Mouse (Mus musculus): ENCODE measurements around the gene Sergef. TPM values are rescaled to one million over a fixed set of nuclear protein-coding genes. Genes with fewer than 3 reads are reported as not detected.

Gene Sergef
- polyA plus RNA-seq, 1 experiment from 2014 or later: 18.5 TPM

GRCm38 (mm10) chr7:46403616-46404485 lies 235.8 kb downstream of the Sergef start:
- H3K36me3 ChIP-seq: no peaks in the 10 kb centered on the region
- H3K4me1 ChIP-seq: peaks cover 5% of the 10 kb centered on the region; the same call in 1 of the 2 replicates
- no peak overlapping the region for H3K9ac ChIP-seq (replicated peaks)
- no peak overlapping the region for H3K4me3 ChIP-seq
- H3K4me2 ChIP-seq (replicated peaks): no peak overlapping the region
- 82% methylated on average over 15 of the region's 15 CpGs for WGBS
- H3K9me3 ChIP-seq: no peaks in the 10 kb centered on the region
- ATAC-seq (ENCODE audit: low FRiP score, low read depth): no peak
- H3K27me3 ChIP-seq: peaks cover 16% of the 10 kb centered on the region
- no peak overlapping the region for H3K27ac ChIP-seq (replicated peaks)

- Histone ChIP-seq H3K27ac (replicated peaks) (no peak overlapping the region), H3K4me3 (no peak overlapping the region), H3K9me3 (no peaks in the 10 kb centered on the region), H3K9ac (replicated peaks) (no peak overlapping the region), H3K4me1 (peaks cover 21% of the 10 kb centered on the region), H3K4me2 (replicated peaks) (no peak overlapping the region), H3K36me3 (no peaks in the 10 kb centered on the region), H3K27me3 (peaks cover 38% of the 10 kb centered on the region)
- no peak for ATAC-seq (ENCODE audit: low FRiP score, low read depth)
- WGBS: 82% methylated on average over 3 of the region's 3 CpGs
Observed at GRCm38 (mm10) chr7:46401371-46402180, 238.0 kb downstream of the Sergef start.

GRCm38 (mm10) chr7:46400346-46400745 lies 239.3 kb downstream of the Sergef start:
- H3K4me2 ChIP-seq (replicated peaks): peak overlapping the region; percentile 90
- H3K9me3 ChIP-seq: no peaks in the 10 kb centered on the region
- peak overlapping the region; percentile 15; the same call in 1 of the 2 replicates for H3K4me3 ChIP-seq
- H3K27ac ChIP-seq (replicated peaks): no peak overlapping the region
- no peaks in the 10 kb centered on the region for H3K36me3 ChIP-seq
- H3K27me3 ChIP-seq: peaks cover 51% of the 10 kb centered on the region
- WGBS: 49% methylated on average over 8 of the region's 8 CpGs
- ATAC-seq (ENCODE audit: low FRiP score, low read depth): no peak
- no peak overlapping the region for H3K9ac ChIP-seq (replicated peaks)
- H3K4me1 ChIP-seq: peaks cover 26% of the 10 kb centered on the region

GRCm38 (mm10) chr7:46399676-46400075 lies 239.9 kb downstream of the Sergef start:
- ATAC-seq (ENCODE audit: low FRiP score, low read depth): no peak
- H3K27ac ChIP-seq (replicated peaks): no peak overlapping the region
- peaks cover 26% of the 10 kb centered on the region for H3K4me1 ChIP-seq
- H3K4me3 ChIP-seq: 0 out of 2 replicates have a peak overlapping the region, but pooled peaks have one; percentile 15
- H3K27me3 ChIP-seq: peaks cover 57% of the 10 kb centered on the region
- H3K9me3 ChIP-seq: no peaks in the 10 kb centered on the region
- WGBS: 80% methylated on average over 1 of the region's 1 CpGs
- no peaks in the 10 kb centered on the region for H3K36me3 ChIP-seq
- H3K4me2 ChIP-seq (replicated peaks): peak overlapping the region; percentile 90; the same call in 1 of the 2 replicates
- no peak overlapping the region for H3K9ac ChIP-seq (replicated peaks)

- H3K4me2 ChIP-seq (replicated peaks): peak overlapping the region; percentile 90
- peaks cover 68% of the 10 kb centered on the region for H3K27me3 ChIP-seq
- no peak overlapping the region for H3K27ac ChIP-seq (replicated peaks)
- H3K36me3 ChIP-seq: no peaks in the 10 kb centered on the region
- H3K4me3 ChIP-seq: peak overlapping the region; percentile 76
- no peak for ATAC-seq (ENCODE audit: low FRiP score, low read depth)
- peaks cover 26% of the 10 kb centered on the region for H3K4me1 ChIP-seq
- H3K9me3 ChIP-seq: no peaks in the 10 kb centered on the region
- no peak overlapping the region for H3K9ac ChIP-seq (replicated peaks)
- WGBS: 63% methylated on average over 4 of the region's 4 CpGs
Observed at GRCm38 (mm10) chr7:46398612-46399011, 241.0 kb downstream of the Sergef start.

- Histone ChIP-seq H3K9me3 (no peaks in the 10 kb centered on the region), H3K4me1 (peaks cover 26% of the 10 kb centered on the region), H3K36me3 (no peaks in the 10 kb centered on the region), H3K4me3 (peak overlapping the region; percentile 76), H3K27me3 (peaks cover 72% of the 10 kb centered on the region), H3K9ac (replicated peaks) (peak overlapping the region; percentile 80; the same call in 1 of the 2 replicates), H3K4me2 (replicated peaks) (peak overlapping the region; percentile 90), H3K27ac (replicated peaks) (no peak overlapping the region)
- WGBS: 9% methylated on average over 70 of the region's 70 CpGs
- no peak for ATAC-seq (ENCODE audit: low FRiP score, low read depth)
Observed at GRCm38 (mm10) chr7:46397732-46398333, 241.8 kb downstream of the Sergef start.

GRCm38 (mm10) chr7:46396928-46397731 lies 242.5 kb downstream of the Sergef start:
- peak overlapping the region; percentile 90 for H3K4me2 ChIP-seq (replicated peaks)
- no peaks in the 10 kb centered on the region for H3K36me3 ChIP-seq
- H3K9me3 ChIP-seq: no peaks in the 10 kb centered on the region
- peak; percentile 41 for ATAC-seq (ENCODE audit: low FRiP score, low read depth)
- H3K4me3 ChIP-seq: peak overlapping the region; percentile 76
- peaks cover 75% of the 10 kb centered on the region for H3K27me3 ChIP-seq
- peak overlapping the region; percentile 80 for H3K9ac ChIP-seq (replicated peaks)
- peaks cover 26% of the 10 kb centered on the region for H3K4me1 ChIP-seq
- WGBS: 1% methylated on average over 44 of the region's 64 CpGs
- peak overlapping the region; percentile 80 for H3K27ac ChIP-seq (replicated peaks)

GRCm38 (mm10) chr7:46396231-46396927 lies 243.2 kb downstream of the Sergef start, which contains the start of gene Kcnc1:
Kcnc1 (plus strand) TSS chr7:46396497.
- ATAC-seq (ENCODE audit: low FRiP score, low read depth): peak; percentile 76
- peaks cover 83% of the 10 kb centered on the region for H3K27me3 ChIP-seq
- peak within 1 kb of the TSS; percentile 80 for H3K27ac ChIP-seq (replicated peaks)

GRCm38 (mm10) chr7:46395571-46395970 lies 244.0 kb downstream of the Sergef start:
- peaks cover 89% of the 10 kb centered on the region for H3K27me3 ChIP-seq

More at GRCm38 (mm10) chr7:46396231-46396927, 243.2 kb downstream of the Sergef start, which contains the start of gene Kcnc1:
- Histone ChIP-seq H3K9me3 (no peaks in the 10 kb centered on the region), H3K4me1 (peaks cover 26% of the 10 kb centered on the region), H3K36me3 (no peaks in the 10 kb centered on the region), H3K4me2 (replicated peaks) (peak within 1 kb of the TSS; percentile 90), H3K4me3 (peak within 1 kb of the TSS; percentile 76), H3K9ac (replicated peaks) (peak within 1 kb of the TSS; percentile 80)
- under 1% methylated on average over 35 of the region's 93 CpGs for WGBS

GRCm38 (mm10) chr7:46394933-46395332 lies 244.7 kb downstream of the Sergef start:
- ATAC-seq (ENCODE audit: low FRiP score, low read depth): no peak
- no peaks in the 10 kb centered on the region for H3K9me3 ChIP-seq
- peaks cover 22% of the 10 kb centered on the region for H3K4me1 ChIP-seq
- H3K27me3 ChIP-seq: peaks cover 85% of the 10 kb centered on the region
- no peak overlapping the region for H3K4me3 ChIP-seq
- no peak overlapping the region for H3K9ac ChIP-seq (replicated peaks)
- 67% methylated on average over 4 of the region's 4 CpGs for WGBS
- H3K4me2 ChIP-seq (replicated peaks): no peak overlapping the region
- no peak overlapping the region for H3K27ac ChIP-seq (replicated peaks)
- H3K36me3 ChIP-seq: no peaks in the 10 kb centered on the region

More at GRCm38 (mm10) chr7:46395571-46395970, 244.0 kb downstream of the Sergef start:
- 0 out of 2 replicates have a peak overlapping the region, but pooled peaks have one; percentile 76 for H3K4me3 ChIP-seq
- H3K4me1 ChIP-seq: peaks cover 26% of the 10 kb centered on the region
- WGBS: 48% methylated on average over 6 of the region's 6 CpGs
- H3K9ac ChIP-seq (replicated peaks): no peak overlapping the region
- H3K9me3 ChIP-seq: no peaks in the 10 kb centered on the region
- H3K36me3 ChIP-seq: no peaks in the 10 kb centered on the region
- ATAC-seq (ENCODE audit: low FRiP score, low read depth): no peak
- no peak overlapping the region for H3K27ac ChIP-seq (replicated peaks)
- H3K4me2 ChIP-seq (replicated peaks): peak overlapping the region; percentile 90

Measured in midbrain, embryonic 12.5 days (tissue).